Mouse (Mus musculus): ENCODE data around the gene Mknk1. TPM values are rescaled to one million over a fixed set of nuclear protein-coding genes. Genes with fewer than 3 reads are reported as not detected.

The Mknk1 gene
- total RNA-seq (2014; fragmentation: Nextera tagmentation), result 31.4 and 41.8 TPM in 2 replicates
- 57.6 and 58.8 TPM in 2 replicates for total RNA-seq (2017)

DNA sequence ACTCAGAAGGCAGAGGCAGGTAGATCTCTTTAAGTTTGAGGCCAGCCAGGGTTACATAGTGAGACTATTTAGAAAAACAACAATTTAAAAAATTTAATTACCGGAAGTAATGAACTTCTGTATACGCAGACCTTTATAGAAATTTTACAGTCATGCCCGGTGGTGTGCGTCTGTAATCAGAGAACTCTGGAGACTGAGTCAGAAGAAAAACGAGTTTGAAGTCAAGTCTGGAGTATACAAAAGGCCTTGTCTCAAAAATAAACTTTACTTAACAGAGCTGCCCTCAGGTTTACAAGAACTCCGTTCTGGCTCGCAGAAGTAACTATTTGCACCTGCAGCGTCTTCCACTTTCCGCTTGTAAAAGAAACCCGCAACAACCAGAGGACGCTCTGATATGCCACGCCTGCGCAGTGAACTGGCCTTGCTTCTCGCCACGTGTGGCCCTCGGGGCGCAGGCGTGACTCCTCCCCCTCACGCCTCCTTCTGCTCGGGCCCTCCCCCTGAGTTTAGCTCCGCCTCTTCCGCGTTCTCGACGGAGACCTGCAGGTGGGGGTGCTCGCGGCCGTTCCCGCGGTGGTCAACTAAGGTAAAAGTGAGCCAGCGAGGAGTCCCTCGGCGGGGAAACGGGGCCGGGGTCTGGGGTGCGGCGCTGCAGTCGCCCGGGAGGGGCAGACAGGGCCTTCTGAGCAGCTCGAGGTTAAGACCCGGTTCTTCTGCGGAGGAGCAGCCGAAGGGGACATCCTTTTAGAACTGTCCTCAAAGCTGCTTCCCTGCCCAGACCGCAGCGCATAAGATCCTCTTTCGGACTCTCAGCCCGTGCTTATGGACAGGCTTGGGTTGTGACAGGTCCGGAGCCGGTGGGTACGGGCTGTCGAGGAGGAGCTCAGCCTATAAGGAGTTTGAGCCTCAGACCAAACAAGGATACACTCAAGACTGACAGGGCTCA, at the start of gene Mknk1:
Mknk1 (plus strand) TSS at position 503 of the 946 bp plus-strand sequence.
- ATAC-seq (replicated peaks; ENCODE audit: low FRiP score, low TSS enrichment, poor library complexity, severe bottlenecking), result peak; percentile 98

GRCm38 (mm10) chr4:115790864-115791263, 48.1 kb upstream of the Mknk1 start:
- ATAC-seq (replicated peaks; ENCODE audit: low FRiP score, low TSS enrichment, poor library complexity, severe bottlenecking), result no peak

DNA sequence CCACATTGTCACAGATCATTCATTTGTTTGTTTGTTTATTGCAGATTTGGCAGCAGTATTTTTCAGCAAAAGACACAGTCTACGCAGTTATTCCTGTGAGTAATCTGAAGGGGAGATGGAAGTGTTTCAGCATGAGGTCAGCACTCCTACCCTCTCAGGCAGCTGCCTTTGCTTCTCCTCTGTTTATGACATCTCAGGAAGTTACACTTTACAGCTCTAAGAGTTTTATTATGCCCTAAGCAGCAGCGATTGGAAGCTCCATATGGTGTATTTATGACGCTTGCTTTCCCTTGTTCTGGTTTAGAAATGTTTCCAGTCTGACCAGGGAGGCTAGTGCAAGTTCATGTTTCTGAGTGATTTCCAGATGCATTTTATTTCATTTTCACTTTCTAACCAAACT, 43.6 kb upstream of the Mknk1 start:
- no peak for ATAC-seq (replicated peaks; ENCODE audit: low FRiP score, low TSS enrichment, poor library complexity, severe bottlenecking)

GRCm38 (mm10) chr4:115799981-115800380, 39.0 kb upstream of the Mknk1 start:
- ATAC-seq (replicated peaks; ENCODE audit: low FRiP score, low TSS enrichment, poor library complexity, severe bottlenecking), result no peak

GRCm38 (mm10) chr4:115812326-115812725, 26.7 kb upstream of the Mknk1 start:
- no peak for ATAC-seq (replicated peaks; ENCODE audit: low FRiP score, low TSS enrichment, poor library complexity, severe bottlenecking)

DNA sequence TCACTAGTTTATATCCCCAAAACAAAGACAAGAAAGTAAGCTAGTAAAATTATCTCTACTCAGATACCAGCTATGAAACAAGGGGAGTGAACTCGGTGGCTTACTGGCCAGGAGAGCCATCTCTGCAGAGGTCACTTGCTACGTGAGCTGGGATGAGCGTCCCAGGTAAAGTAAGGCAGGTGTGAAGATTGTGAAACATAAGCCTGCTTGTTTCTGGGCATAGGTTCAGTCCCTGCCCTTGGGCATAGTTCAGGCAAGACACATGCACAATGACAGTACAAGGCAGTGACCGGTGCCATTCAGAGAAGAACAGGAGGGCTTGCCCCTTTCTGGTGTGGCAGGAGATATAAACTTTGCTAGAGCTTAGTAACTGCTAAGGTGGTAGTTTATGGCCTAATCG, 23.4 kb upstream of the Mknk1 start:
- ATAC-seq (replicated peaks; ENCODE audit: low FRiP score, low TSS enrichment, poor library complexity, severe bottlenecking), result no peak

DNA sequence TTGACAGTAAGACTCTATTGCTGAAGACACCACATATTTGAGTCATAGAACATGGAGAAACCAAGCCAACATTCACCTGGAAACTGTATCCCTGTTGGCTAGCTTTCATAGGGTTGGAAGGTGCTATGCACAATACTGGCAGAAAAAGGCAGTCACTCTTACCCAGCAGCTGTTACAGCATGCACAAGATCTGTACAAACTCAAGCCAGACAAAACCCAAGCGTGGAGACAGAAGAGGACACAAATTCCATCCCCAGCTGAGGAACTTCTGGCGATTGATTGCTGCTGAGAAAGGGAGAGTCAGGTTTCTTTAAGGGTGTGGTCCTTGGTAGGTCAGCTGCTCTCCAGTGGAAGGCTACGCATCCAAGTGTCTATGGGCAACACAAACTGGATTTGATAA, 18.8 kb upstream of the Mknk1 start:
- no peak for ATAC-seq (replicated peaks; ENCODE audit: low FRiP score, low TSS enrichment, poor library complexity, severe bottlenecking)

- ATAC-seq (replicated peaks; ENCODE audit: low FRiP score, low TSS enrichment, poor library complexity, severe bottlenecking), result no peak
Observed at GRCm38 (mm10) chr4:115820944-115821343, 18.1 kb upstream of the Mknk1 start.

GRCm38 (mm10) chr4:115821431-115821830, 17.6 kb upstream of the Mknk1 start:
- ATAC-seq (replicated peaks; ENCODE audit: low FRiP score, low TSS enrichment, poor library complexity, severe bottlenecking), result no peak

DNA sequence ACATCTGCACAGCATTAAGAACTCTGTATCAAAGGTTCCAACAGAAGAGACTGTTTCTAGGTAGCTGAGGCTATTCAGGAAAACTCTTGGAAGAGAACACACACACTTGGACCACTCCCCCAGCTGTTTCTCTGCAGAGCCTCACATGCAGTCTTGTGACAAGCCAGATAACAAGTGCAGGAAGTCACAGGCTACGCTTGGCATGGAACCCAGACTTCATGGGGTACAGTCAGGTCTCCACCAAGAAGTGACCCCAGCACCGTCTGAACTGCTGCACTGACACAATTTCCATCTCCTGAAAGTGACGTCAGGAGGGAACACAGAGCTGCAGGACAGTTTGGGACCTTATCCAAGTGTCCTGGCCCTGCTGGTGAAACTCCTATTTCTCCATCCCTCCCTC, 17.1 kb upstream of the Mknk1 start:
- no peak for ATAC-seq (replicated peaks; ENCODE audit: low FRiP score, low TSS enrichment, poor library complexity, severe bottlenecking)

DNA sequence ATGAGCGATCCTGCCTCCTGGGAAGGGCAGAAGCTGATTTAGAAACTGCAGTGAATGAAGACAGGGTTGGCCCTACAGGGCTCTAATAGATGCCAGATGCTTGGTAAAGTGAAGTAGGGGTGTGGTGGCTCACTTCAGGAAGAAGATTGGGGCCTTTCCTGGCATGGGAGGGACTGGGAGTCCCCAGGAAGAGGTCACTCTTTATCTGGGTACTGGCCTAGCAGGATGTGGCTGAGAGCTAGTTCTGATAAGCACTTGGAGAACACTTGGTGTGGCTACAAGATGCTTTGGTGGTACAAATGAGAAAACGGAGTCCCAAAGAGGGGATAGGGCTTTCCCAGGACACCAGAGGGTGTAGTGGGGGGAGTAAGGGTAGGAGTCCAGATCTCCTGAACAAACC, 14.8 kb upstream of the Mknk1 start:
- no peak; the same call in 1 of the 2 replicates for ATAC-seq (replicated peaks; ENCODE audit: low FRiP score, low TSS enrichment, poor library complexity, severe bottlenecking)

GRCm38 (mm10) chr4:115825271-115825670, 13.7 kb upstream of the Mknk1 start:
- ATAC-seq (replicated peaks; ENCODE audit: low FRiP score, low TSS enrichment, poor library complexity, severe bottlenecking), result no peak

DNA sequence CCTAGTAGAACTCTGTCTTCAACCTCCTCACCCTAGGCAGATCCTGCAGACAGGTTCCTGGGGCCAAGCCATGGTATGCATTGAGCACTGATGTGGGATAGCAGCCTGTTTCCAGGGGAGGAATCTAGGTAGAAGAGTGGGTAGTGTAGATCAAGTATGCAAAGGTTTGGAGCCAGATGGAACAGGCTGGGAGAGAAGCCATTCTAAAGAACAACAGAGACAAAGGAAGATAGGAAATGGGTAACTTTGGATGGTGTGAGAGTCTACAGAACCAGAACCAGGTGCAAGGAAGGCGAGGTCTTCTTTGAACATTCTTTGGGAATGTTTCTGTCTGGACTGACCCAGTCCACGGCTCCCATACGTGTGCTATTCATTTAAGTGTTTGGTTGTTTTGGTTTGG, 11.9 kb upstream of the Mknk1 start:
- no peak for ATAC-seq (replicated peaks; ENCODE audit: low FRiP score, low TSS enrichment, poor library complexity, severe bottlenecking)

DNA sequence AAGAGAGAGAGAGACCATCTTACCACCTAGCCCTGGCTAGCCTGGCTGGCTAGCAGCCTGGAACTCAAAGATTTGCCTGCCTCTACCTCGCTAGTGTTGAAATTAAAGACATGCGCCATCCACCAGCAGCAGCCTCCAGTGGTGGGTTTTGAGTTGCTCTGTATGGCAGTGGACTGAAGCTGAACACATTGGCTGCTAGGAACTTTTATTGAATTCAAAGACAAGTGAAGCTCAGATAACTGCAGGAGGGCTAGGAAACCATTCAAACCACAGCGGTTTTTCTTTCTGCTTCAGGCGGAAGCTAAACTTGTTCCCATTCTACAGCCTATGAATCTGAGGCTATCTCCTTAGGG, 11.5 kb upstream of the Mknk1 start:
- peak; percentile 25; the same call in 1 of the 2 replicates for ATAC-seq (replicated peaks; ENCODE audit: low FRiP score, low TSS enrichment, poor library complexity, severe bottlenecking)

DNA sequence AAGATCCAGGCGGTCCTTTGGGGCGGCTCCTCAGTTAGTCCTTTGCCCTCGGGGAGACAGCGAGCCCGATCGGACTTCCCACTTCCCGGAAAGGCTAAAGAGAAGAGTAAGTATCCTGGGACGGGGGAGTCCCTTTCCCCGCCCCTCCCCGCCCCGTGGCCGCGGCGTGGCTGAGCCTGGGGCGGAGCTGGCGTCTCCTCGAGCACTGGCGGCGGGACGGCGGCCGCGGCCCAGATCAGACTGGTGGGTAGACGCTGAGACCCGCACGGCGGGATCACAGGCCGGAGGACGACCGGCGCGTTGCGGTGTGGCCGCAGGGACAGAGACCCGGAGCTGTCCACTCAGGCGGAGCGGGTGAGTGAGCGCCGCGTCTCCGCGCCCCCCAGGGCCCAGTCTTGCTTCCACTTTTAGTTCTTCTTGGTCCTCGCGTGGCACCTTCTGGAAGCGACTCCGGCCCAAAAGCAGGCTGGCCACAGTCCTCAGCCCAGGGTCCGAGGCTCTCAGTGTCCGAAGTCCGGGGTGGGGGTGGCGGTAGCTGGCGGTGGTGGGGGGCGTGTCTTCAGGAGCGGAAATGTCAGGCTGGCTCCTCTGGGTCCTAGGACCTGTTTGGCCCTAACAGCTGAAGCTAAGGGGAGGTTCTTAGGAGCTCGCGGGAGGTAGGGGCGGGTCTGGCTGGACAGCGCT, 11.0 kb upstream of the Mknk1 start, which contains the start of gene Mob3c:
Mob3c (plus strand) TSS at position 205 of the 684 bp plus-strand sequence.
- ATAC-seq (replicated peaks; ENCODE audit: low FRiP score, low TSS enrichment, poor library complexity, severe bottlenecking), result peak; percentile 85

GRCm38 (mm10) chr4:115828572-115828902, 10.5 kb upstream of the Mknk1 start:
- no peak for ATAC-seq (replicated peaks; ENCODE audit: low FRiP score, low TSS enrichment, poor library complexity, severe bottlenecking)

- ATAC-seq (replicated peaks; ENCODE audit: low FRiP score, low TSS enrichment, poor library complexity, severe bottlenecking), result no peak
Observed at GRCm38 (mm10) chr4:115830491-115830890, 8.5 kb upstream of the Mknk1 start.

DNA sequence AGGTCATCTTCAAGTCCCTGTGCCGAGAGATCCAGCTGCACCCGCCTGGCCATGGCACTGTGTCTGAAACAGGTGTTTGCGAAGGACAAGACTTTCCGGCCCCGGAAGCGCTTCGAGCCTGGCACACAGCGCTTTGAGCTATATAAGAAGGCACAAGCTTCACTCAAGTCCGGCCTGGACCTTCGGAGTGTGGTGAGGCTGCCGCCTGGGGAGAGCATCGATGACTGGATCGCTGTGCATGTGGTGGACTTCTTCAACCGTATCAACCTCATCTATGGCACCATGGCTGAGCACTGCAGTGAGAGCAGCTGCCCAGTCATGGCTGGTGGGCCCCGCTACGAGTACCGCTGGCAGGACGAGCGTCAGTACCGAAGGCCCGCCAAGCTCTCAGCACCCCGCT, 7.8 kb upstream of the Mknk1 start:
- no peak for ATAC-seq (replicated peaks; ENCODE audit: low FRiP score, low TSS enrichment, poor library complexity, severe bottlenecking)

DNA sequence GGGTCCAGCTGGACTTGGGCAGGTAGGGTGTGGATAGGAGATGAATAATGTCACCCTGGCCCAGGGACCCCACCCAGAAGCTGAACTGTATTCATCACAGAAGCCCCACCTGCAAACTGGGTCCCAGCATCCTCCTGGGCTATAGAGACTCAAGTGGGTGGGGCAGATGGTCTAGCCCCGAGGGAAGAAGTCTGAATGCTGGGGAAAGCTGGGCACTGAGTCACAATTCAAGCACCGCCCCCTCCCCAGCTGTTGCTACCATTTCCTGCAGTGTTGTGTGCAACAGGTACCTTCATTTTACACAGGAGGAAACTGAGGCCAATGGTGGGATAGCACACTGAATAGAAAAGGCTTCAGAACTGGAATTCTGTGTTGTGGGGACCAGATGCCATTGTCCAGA, 7.0 kb upstream of the Mknk1 start:
- ATAC-seq (replicated peaks; ENCODE audit: low FRiP score, low TSS enrichment, poor library complexity, severe bottlenecking), result no peak

DNA sequence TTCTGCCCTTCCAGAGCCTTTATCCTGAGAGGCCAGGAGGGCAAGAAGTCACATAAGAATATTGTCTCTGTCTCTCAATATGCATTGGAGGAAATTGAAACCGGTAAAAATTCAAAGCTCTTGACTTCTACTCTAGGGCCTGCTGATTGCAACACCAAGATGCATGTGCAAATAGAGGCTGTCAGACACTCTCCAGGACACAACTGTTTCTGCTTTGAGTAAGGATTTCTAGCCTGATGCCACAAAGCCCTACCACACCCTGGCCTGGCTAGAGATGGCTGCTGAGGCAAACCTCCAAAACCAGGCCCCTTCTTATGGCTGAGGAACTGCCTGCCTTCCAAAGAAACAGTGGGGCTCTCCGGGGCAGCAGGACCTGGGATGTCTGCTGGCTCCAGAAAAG, 3.4 kb upstream of the Mknk1 start:
- ATAC-seq (replicated peaks; ENCODE audit: low FRiP score, low TSS enrichment, poor library complexity, severe bottlenecking), result no peak

DNA sequence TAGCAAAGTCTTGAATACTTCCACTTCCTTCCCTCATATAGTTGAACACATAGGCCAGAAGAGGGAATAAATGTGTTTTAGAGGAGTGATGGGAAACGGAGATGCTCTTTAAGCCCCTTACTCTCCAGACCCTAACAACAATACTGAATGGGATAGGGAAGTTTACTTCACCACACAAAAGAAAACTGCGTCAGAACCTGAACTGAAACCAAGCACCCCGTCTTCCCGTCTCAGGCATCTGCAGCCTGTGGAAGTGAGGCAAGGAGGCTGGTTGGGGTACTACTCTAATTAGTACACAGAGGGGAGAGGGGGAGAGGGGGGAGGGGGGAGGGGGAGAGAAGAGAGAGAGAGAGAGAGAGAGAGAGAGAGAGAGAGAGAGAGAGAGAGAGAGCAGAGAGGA, 802 bp upstream of the Mknk1 start:
- no peak for ATAC-seq (replicated peaks; ENCODE audit: low FRiP score, low TSS enrichment, poor library complexity, severe bottlenecking)
